Comparison of ENCODE assay signal across 13 mouse cellular contexts in genomic region chr15:61184597-61184963, GRCm38 (mm10).
"Had no signal": no experiment of that assay in that cellular context is flagged by ENCODE, and none has a peak within 500 bp of the region (broad histone marks: within the 10 kb centered on the region; RNA-seq: fewer than 3 reads in every experiment).

No protein-coding gene starts in this region.

- ATAC-seq: intestine, postnatal 0 days; liver, embryonic 12.5 days; midbrain, embryonic 15.5 days had no signal

- H3K4me3 ChIP-seq: layer of hippocampus, adult 2 months; liver, embryonic 12.5 days; midbrain, embryonic 10.5 days; midbrain, embryonic 15.5 days had no signal

- H3K9ac ChIP-seq: liver, embryonic 12.5 days; lung, embryonic 14.5 days; midbrain, embryonic 15.5 days had no signal

- H3K27me3 ChIP-seq: liver, embryonic 12.5 days; midbrain, embryonic 15.5 days had no signal

- H3K4me1 ChIP-seq: liver, embryonic 12.5 days; midbrain, embryonic 15.5 days had no signal

- H3K9me3 ChIP-seq: liver, embryonic 12.5 days; midbrain, embryonic 10.5 days; midbrain, embryonic 15.5 days had no signal

- H3K4me2 ChIP-seq: liver, embryonic 12.5 days; lung, embryonic 14.5 days; midbrain, embryonic 15.5 days had no signal

- DNase-seq: kidney, adult 9 months; kidney, postnatal 10 days; kidney, postnatal 4 days; lung, postnatal 10 days; lung, postnatal 4 days; right cerebral cortex, postnatal 25 days; thymus, postnatal 4 days had no signal

- H3K36me3 ChIP-seq: liver, embryonic 12.5 days; midbrain, embryonic 10.5 days; midbrain, embryonic 15.5 days had no signal

- H3K27ac ChIP-seq: layer of hippocampus, adult 2 months; liver, embryonic 12.5 days; midbrain, embryonic 15.5 days had no signal
